Comparison of ENCODE assay signal across 10 mouse cellular contexts in genomic region chr7:73523608-73524259, GRCm38 (mm10). TPM values are rescaled to one million over a fixed set of nuclear protein-coding genes. Genes with fewer than 3 reads are reported as not detected.
A peak's percentile ranks its signal among the peaks of the same experiment; 100 is the strongest.
DNase-seq lines count a peak whose midpoint lies in the region; ATAC-seq and TF ChIP-seq lines count a peak whose summit lies in the region.
"Had no signal": no experiment of that assay in that cellular context is flagged by ENCODE, and none has a peak within 500 bp of the region (broad histone marks: within the 10 kb centered on the region; RNA-seq: fewer than 3 reads in every experiment).

No protein-coding gene starts in this region.

- no peak overlapping the region; the same call in 1 of the 2 replicates for H3K9ac ChIP-seq in hindbrain, embryonic 14.5 days
- H3K9ac ChIP-seq in hindbrain, postnatal 0 days (replicated peaks; ENCODE audit: low read length) = no peak overlapping the region
- no peak overlapping the region for H3K9ac ChIP-seq in lung, embryonic 16.5 days (ENCODE audit: low read length)
- no peak overlapping the region for H3K9ac ChIP-seq in embryonic facial prominence, embryonic 14.5 days (ENCODE audit: low read depth, low read length)

- H3K4me2 ChIP-seq in hindbrain, embryonic 14.5 days (replicated peaks) = no peak overlapping the region
- H3K4me2 ChIP-seq in hindbrain, postnatal 0 days (ENCODE audit: low read depth, low read length) = no peak overlapping the region
- no peak overlapping the region for H3K4me2 ChIP-seq in lung, embryonic 16.5 days (ENCODE audit: low read depth, low read length)
- no peak overlapping the region for H3K4me2 ChIP-seq in embryonic facial prominence, embryonic 14.5 days (ENCODE audit: low read depth, low read length)

- H3K4me3 ChIP-seq in hindbrain, embryonic 14.5 days (replicated peaks; ENCODE audit: low read length) = no peak overlapping the region
- no peak overlapping the region for H3K4me3 ChIP-seq in hindbrain, postnatal 0 days (ENCODE audit: low read length)
- H3K4me3 ChIP-seq in lung, embryonic 16.5 days (ENCODE audit: low read length) = no peak overlapping the region
- no peak overlapping the region for H3K4me3 ChIP-seq in lung, adult 2 months (replicated peaks; ENCODE audit: extremely low read depth, low read depth, low read length)
- H3K4me3 ChIP-seq in embryonic facial prominence, embryonic 14.5 days (ENCODE audit: low read depth, low read length) = no peak overlapping the region
- H3K4me3 ChIP-seq: erythroblast, embryonic 14.5 days had no signal

- peak overlapping the region; percentile 43; the same call in 1 of the 2 replicates for H3K27ac ChIP-seq in hindbrain, embryonic 14.5 days
- no peak overlapping the region for H3K27ac ChIP-seq in hindbrain, postnatal 0 days
- H3K27ac ChIP-seq in lung, embryonic 16.5 days (ENCODE audit: low read length) = peak overlapping the region; percentile 60
- peak overlapping the region; percentile 75 for H3K27ac ChIP-seq in embryonic facial prominence, embryonic 14.5 days (replicated peaks; ENCODE audit: low read depth, low read length)

- peaks cover 15% of the 10 kb centered on the region for H3K36me3 ChIP-seq in hindbrain, embryonic 14.5 days (replicated peaks; ENCODE audit: control insufficient read depth, insufficient read depth)
- H3K36me3 ChIP-seq in hindbrain, postnatal 0 days (ENCODE audit: insufficient read depth, low read length) = peaks cover 3% of the 10 kb centered on the region; the same call in 1 of the 2 replicates
- peaks cover 15% of the 10 kb centered on the region for H3K36me3 ChIP-seq in lung, embryonic 16.5 days (ENCODE audit: control insufficient read depth, insufficient read depth, low read length)
- peaks cover 53% of the 10 kb centered on the region for H3K36me3 ChIP-seq in embryonic facial prominence, embryonic 14.5 days (ENCODE audit: control insufficient read depth, insufficient read depth, low read length)

- no peak for DNase-seq in hindbrain, embryonic 14.5 days (ENCODE audit: low spot score)
- no peak for DNase-seq in hindbrain, postnatal 0 days (ENCODE audit: low spot score)
- no peak for DNase-seq in lung, adult 2 months
- no peak for DNase-seq in embryonic facial prominence, embryonic 14.5 days (ENCODE audit: low spot score)
- peak; percentile 51 for DNase-seq in naive thymus-derived CD4-positive, alpha-beta T cell, adult 2 months (ENCODE audit: low read depth)
- no peak for DNase-seq in embryo, embryonic 11 days
- DNase-seq: adrenal gland, adult 8-10 months had no signal

- no peak for TF ChIP-seq CTCF in hindbrain, postnatal 0 days (IDR thresholded peaks at IDR 0.05; ENCODE audit: low read depth)
- no peak for TF ChIP-seq CTCF in lung, adult 2 months (IDR thresholded peaks at IDR 0.05; ENCODE audit: insufficient read depth, low read length)

- H3K27me3 ChIP-seq in hindbrain, embryonic 14.5 days (ENCODE audit: control insufficient read depth, insufficient read depth, low read length) = no peaks in the 10 kb centered on the region
- H3K27me3 ChIP-seq in hindbrain, postnatal 0 days (ENCODE audit: insufficient read depth, low read length) = no peaks in the 10 kb centered on the region
- H3K27me3 ChIP-seq in lung, embryonic 16.5 days (ENCODE audit: control insufficient read depth, insufficient read depth, low read depth, low read length) = no peaks in the 10 kb centered on the region
- H3K27me3 ChIP-seq in embryonic facial prominence, embryonic 14.5 days (replicated peaks; ENCODE audit: control insufficient read depth, insufficient read depth, low read length) = no peaks in the 10 kb centered on the region

- no peaks in the 10 kb centered on the region for H3K9me3 ChIP-seq in hindbrain, embryonic 14.5 days (ENCODE audit: control insufficient read depth, low read length)
- H3K9me3 ChIP-seq in hindbrain, postnatal 0 days (ENCODE audit: low read length) = no peaks in the 10 kb centered on the region
- no peaks in the 10 kb centered on the region for H3K9me3 ChIP-seq in lung, embryonic 16.5 days (ENCODE audit: control insufficient read depth, low read length)
- H3K9me3 ChIP-seq in embryonic facial prominence, embryonic 14.5 days (ENCODE audit: control insufficient read depth, low read length) = no peaks in the 10 kb centered on the region
- H3K9me3 ChIP-seq: G1E had no signal

- ATAC-seq in hindbrain, embryonic 14.5 days (ENCODE audit: low FRiP score) = no peak
- ATAC-seq in hindbrain, postnatal 0 days = no peak
- no peak for ATAC-seq in lung, embryonic 16.5 days (ENCODE audit: low read depth)
- no peak for ATAC-seq in embryonic facial prominence, embryonic 14.5 days (ENCODE audit: low read depth)

- no peak for TF ChIP-seq POLR2A in lung, adult 2 months (IDR thresholded peaks at IDR 0.05; ENCODE audit: borderline replicate concordance, extremely low read depth, low read depth, low read length)

- 78% methylated on average over 1 of the region's 1 CpGs for WGBS in hindbrain, embryonic 14.5 days
- 61% methylated on average over 1 of the region's 1 CpGs for WGBS in hindbrain, postnatal 0 days
- 61% methylated on average over 1 of the region's 1 CpGs for WGBS in lung, embryonic 16.5 days
- 53% methylated on average over 1 of the region's 1 CpGs for WGBS in lung, adult 2 months
- 73% methylated on average over 1 of the region's 1 CpGs for WGBS in embryonic facial prominence, embryonic 14.5 days

- peaks cover 12% of the 10 kb centered on the region; the same call in 1 of the 2 replicates for H3K4me1 ChIP-seq in hindbrain, embryonic 14.5 days (replicated peaks; ENCODE audit: control insufficient read depth, insufficient read depth, low read length)
- H3K4me1 ChIP-seq in hindbrain, postnatal 0 days (ENCODE audit: insufficient read depth, low read length) = no peaks in the 10 kb centered on the region
- peaks cover 9% of the 10 kb centered on the region for H3K4me1 ChIP-seq in lung, embryonic 16.5 days (replicated peaks; ENCODE audit: control insufficient read depth, insufficient read depth, low read length)
- peaks cover 13% of the 10 kb centered on the region for H3K4me1 ChIP-seq in lung, adult 2 months (ENCODE audit: control insufficient read depth, insufficient read depth, low read length)
- H3K4me1 ChIP-seq in embryonic facial prominence, embryonic 14.5 days (ENCODE audit: control insufficient read depth, insufficient read depth, low read length) = peaks cover 8% of the 10 kb centered on the region; the same call in 1 of the 2 replicates

RNA-seq across cellular contexts. Expression of gene Chd2, which starts 17.9 kb away (rescaled TPM):
- 35.6 and 42.3 TPM in 2 replicates for polyA plus RNA-seq in hindbrain, embryonic 14.5 days (2014; fragmentation: Nextera tagmentation; extraction: Ambion mirVana)
- total RNA-seq in hindbrain, postnatal 0 days (2014; rRNA removed) = 33.4 and 35.2 TPM in 2 replicates
- 36.1 and 40.7 TPM in 2 replicates for polyA plus RNA-seq in hindbrain, postnatal 0 days (2015; fragmentation: Nextera tagmentation; extraction: Ambion mirVana)
- polyA plus RNA-seq in lung, embryonic 16.5 days (2015; fragmentation: Nextera tagmentation; extraction: Ambion mirVana) = 53.7 and 58.9 TPM in 2 replicates
- 41.0 and 48.5 TPM in 2 replicates for polyA plus RNA-seq in lung, adult 2 months (2012; rRNA removed)
- polyA plus RNA-seq in embryonic facial prominence, embryonic 14.5 days (2014; fragmentation: Nextera tagmentation; extraction: Ambion mirVana) = 39.5 and 54.6 TPM in 2 replicates
